In genomic region chr8:9418856-9419800, GRCm38 (mm10) we compare ENCODE assay signal across 19 mouse cellular contexts.
DNase-seq lines count a peak whose midpoint lies in the region; ATAC-seq lines count a peak whose summit lies in the region.
"Had no signal": no experiment of that assay in that cellular context is flagged by ENCODE, and none has a peak within 500 bp of the region (broad histone marks: within the 10 kb centered on the region; RNA-seq: fewer than 3 reads in every experiment).

No protein-coding gene starts in this region.

- no peaks in the 10 kb centered on the region for H3K27me3 ChIP-seq in kidney, embryonic 15.5 days
- H3K27me3 ChIP-seq in stomach, embryonic 14.5 days (ENCODE audit: control insufficient read depth, insufficient read depth, low read length) = no peaks in the 10 kb centered on the region
- no peaks in the 10 kb centered on the region for H3K27me3 ChIP-seq in midbrain, embryonic 10.5 days (ENCODE audit: low read depth, poor library complexity, severe bottlenecking)
- H3K27me3 ChIP-seq: embryonic facial prominence, embryonic 12.5 days; liver, embryonic 12.5 days; midbrain, embryonic 15.5 days had no signal

- no peak overlapping the region for H3K27ac ChIP-seq in kidney, embryonic 15.5 days
- no peak overlapping the region for H3K27ac ChIP-seq in stomach, embryonic 14.5 days (ENCODE audit: low read length)
- no peak overlapping the region for H3K27ac ChIP-seq in midbrain, embryonic 10.5 days (replicated peaks)
- H3K27ac ChIP-seq: embryonic facial prominence, embryonic 12.5 days; hindbrain, postnatal 0 days; kidney, postnatal 0 days; limb, embryonic 10.5 days; liver, embryonic 12.5 days; midbrain, embryonic 15.5 days had no signal

- peak; percentile 3 for DNase-seq in adrenal gland, postnatal 10 days
- no peak for DNase-seq in adrenal gland, adult 18-20 months (ENCODE audit: low spot score in 2 of 2)
- DNase-seq in kidney, postnatal 10 days = peak; percentile 11
- peak; percentile 32 to 50 for DNase-seq in cerebellum, postnatal 25 days
- DNase-seq in retina, postnatal 1 day = no peak
- DNase-seq in midbrain, embryonic 10.5 days (ENCODE audit: low spot score) = no peak
- DNase-seq: forebrain, postnatal 0 days; gastrocnemius, postnatal 14 days; right cerebral cortex, postnatal 4 days; thymus, postnatal 14 days had no signal

- H3K4me1 ChIP-seq in kidney, embryonic 15.5 days = no peaks in the 10 kb centered on the region
- H3K4me1 ChIP-seq in stomach, embryonic 14.5 days (ENCODE audit: control insufficient read depth, insufficient read depth, low read length) = 0 out of 2 replicates have a peak, but pooled peaks cover 2% of the 10 kb centered on the region
- no peaks in the 10 kb centered on the region for H3K4me1 ChIP-seq in midbrain, embryonic 10.5 days
- H3K4me1 ChIP-seq: embryonic facial prominence, embryonic 12.5 days; liver, embryonic 12.5 days had no signal

- 60% methylated on average over 10 of the region's 10 CpGs for WGBS in kidney, embryonic 15.5 days
- WGBS in stomach, embryonic 14.5 days = 46% methylated on average over 10 of the region's 10 CpGs
- 79% methylated on average over 10 of the region's 10 CpGs for WGBS in midbrain, embryonic 10.5 days

- no peaks in the 10 kb centered on the region for H3K36me3 ChIP-seq in kidney, embryonic 15.5 days
- H3K36me3 ChIP-seq in stomach, embryonic 14.5 days (ENCODE audit: control insufficient read depth, insufficient read depth, low read length) = no peaks in the 10 kb centered on the region
- no peaks in the 10 kb centered on the region for H3K36me3 ChIP-seq in midbrain, embryonic 10.5 days
- H3K36me3 ChIP-seq: embryonic facial prominence, embryonic 12.5 days; limb, embryonic 10.5 days; liver, embryonic 12.5 days; midbrain, embryonic 15.5 days had no signal

- H3K9ac ChIP-seq in kidney, embryonic 15.5 days = no peak overlapping the region
- H3K9ac ChIP-seq in stomach, embryonic 14.5 days (replicated peaks; ENCODE audit: low read depth, low read length) = no peak overlapping the region
- H3K9ac ChIP-seq: embryonic facial prominence, embryonic 12.5 days; forebrain, postnatal 0 days; liver, embryonic 12.5 days; midbrain, embryonic 15.5 days had no signal

- no peak overlapping the region for H3K4me3 ChIP-seq in kidney, embryonic 15.5 days (replicated peaks)
- H3K4me3 ChIP-seq in stomach, embryonic 14.5 days (ENCODE audit: low read depth, low read length) = no peak overlapping the region
- no peak overlapping the region for H3K4me3 ChIP-seq in midbrain, embryonic 10.5 days
- H3K4me3 ChIP-seq: embryonic facial prominence, embryonic 12.5 days; limb, embryonic 10.5 days; liver, embryonic 12.5 days; midbrain, embryonic 15.5 days had no signal

- H3K9me3 ChIP-seq in kidney, embryonic 15.5 days (replicated peaks) = no peaks in the 10 kb centered on the region
- no peaks in the 10 kb centered on the region for H3K9me3 ChIP-seq in stomach, embryonic 14.5 days (ENCODE audit: control insufficient read depth, low read depth, low read length)
- H3K9me3 ChIP-seq in midbrain, embryonic 10.5 days (replicated peaks) = no peaks in the 10 kb centered on the region
- H3K9me3 ChIP-seq: embryonic facial prominence, embryonic 12.5 days; limb, embryonic 10.5 days; liver, embryonic 12.5 days; midbrain, embryonic 15.5 days had no signal

- H3K4me2 ChIP-seq in kidney, embryonic 15.5 days = no peak overlapping the region
- no peak overlapping the region for H3K4me2 ChIP-seq in stomach, embryonic 14.5 days (replicated peaks; ENCODE audit: low read depth, low read length)
- H3K4me2 ChIP-seq: embryonic facial prominence, embryonic 12.5 days; heart, embryonic 11.5 days; liver, embryonic 12.5 days; midbrain, embryonic 15.5 days had no signal

- no peak for ATAC-seq in kidney, embryonic 15.5 days (replicated peaks; ENCODE audit: low FRiP score)
- 0 out of 2 replicates have a peak, but pooled peaks have one; percentile 56 for ATAC-seq in stomach, embryonic 14.5 days (ENCODE audit: insufficient number of reproducible peaks, insufficient read depth, low FRiP score, low read depth)
- ATAC-seq: forebrain, postnatal 0 days; hindbrain, postnatal 0 days; liver, embryonic 12.5 days; midbrain, embryonic 15.5 days had no signal

Comparison
In these comparisons a context has a peak if more than half of its experiments do, and no peak if none do; other contexts are left out.
1. DNase-seq: peak in adrenal gland, postnatal 10 days (single experiment), kidney, postnatal 10 days (single experiment) and cerebellum, postnatal 25 days (2 of 2); none in adrenal gland, adult 18-20 months (0 of 2), retina, postnatal 1 day (single experiment) and midbrain, embryonic 10.5 days (single experiment).